Mouse (Mus musculus): ENCODE measurements around the gene Tgfb1.

GRCm38 (mm10) chr7:25725886-25726285 lies 39.1 kb downstream of the Tgfb1 start:
- TF ChIP-seq GATA1 (IDR thresholded peaks at IDR 0.05; ENCODE audit: borderline replicate concordance, low read length) (no peak), FLI1 (IDR thresholded peaks at IDR 0.05; ENCODE audit: low read length) (no peak)
